Mouse (Mus musculus) liver, embryonic 14.5 days (tissue): ENCODE data around the gene C130032M10Rik.

Source experiments
- CTCF ChIP-seq: IDR thresholded peaks from 2 replicates; pipeline ENCODE4 v1.5.1; 2016; ENCODE audit warnings: antibody characterized with exemption, low read depth, control low read depth
- EP300 ChIP-seq: IDR thresholded peaks from 2 replicates; pipeline ENCODE4 v1.6.1; 2016; ENCODE audit warnings: antibody characterized with exemption, low read depth

DNA sequence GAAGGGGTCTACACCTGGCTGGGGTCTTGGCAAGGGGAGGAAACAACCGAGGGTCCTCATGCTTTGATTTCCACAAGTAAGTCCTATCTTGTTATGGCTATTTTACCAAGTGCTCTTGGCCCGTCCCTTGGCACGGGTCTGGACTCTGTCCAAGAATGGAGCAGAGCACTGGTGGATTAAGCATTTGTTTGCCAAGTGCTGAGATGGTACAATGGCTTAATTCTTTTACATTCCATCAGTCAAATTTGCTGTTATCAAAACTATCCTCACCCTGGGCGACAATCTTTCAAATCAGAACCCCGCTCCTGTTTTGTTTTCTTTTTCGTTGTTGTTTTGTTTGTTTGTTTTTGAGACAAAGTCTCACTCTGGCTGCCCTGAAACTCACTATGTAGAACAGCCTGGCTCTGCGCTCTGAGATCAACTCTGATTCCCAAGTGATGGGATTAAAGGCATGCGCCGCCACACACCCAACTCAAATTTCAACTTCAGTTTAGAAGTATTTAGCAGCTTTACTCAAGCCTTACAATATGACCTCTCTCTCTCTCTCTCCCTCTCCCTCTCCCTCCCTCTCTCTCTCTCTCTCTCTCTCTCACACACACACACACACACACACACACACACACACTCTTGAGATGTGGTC, 29.4 kb downstream of the C130032M10Rik start:
- no peak for TF ChIP-seq CTCF
- TF ChIP-seq EP300, result no peak
